Mouse (Mus musculus) brain, embryonic 14.5 days (tissue): ENCODE measurements at regions not wholly inside any gene's neighbourhood (a gene's known extent, or its start where the extent isn't known, plus 50 kb on each side); places are given as distances from the start of the nearest gene placed in this dataset.

Experiments
- CTCF ChIP-seq: fragments of 200-500 bp; IDR thresholded peaks from 2 replicates; pipeline ENCODE4 v1.5.1; 2012; ENCODE audit warnings: inconsistent platforms, mild to moderate bottlenecking, moderate library complexity, borderline replicate concordance; ENCODE audit not compliant: insufficient read depth, insufficient read length; ENCODE audit errors: extremely low read depth
- POLR2A ChIP-seq: fragments of 200-500 bp; IDR thresholded peaks from 2 replicates; pipeline ENCODE4 v1.6.1; 2012; ENCODE audit warnings: mild to moderate bottlenecking, inconsistent platforms, borderline replicate concordance; ENCODE audit not compliant: poor library complexity, insufficient read depth, insufficient read length, severe bottlenecking; ENCODE audit errors: extremely low read depth

DNA sequence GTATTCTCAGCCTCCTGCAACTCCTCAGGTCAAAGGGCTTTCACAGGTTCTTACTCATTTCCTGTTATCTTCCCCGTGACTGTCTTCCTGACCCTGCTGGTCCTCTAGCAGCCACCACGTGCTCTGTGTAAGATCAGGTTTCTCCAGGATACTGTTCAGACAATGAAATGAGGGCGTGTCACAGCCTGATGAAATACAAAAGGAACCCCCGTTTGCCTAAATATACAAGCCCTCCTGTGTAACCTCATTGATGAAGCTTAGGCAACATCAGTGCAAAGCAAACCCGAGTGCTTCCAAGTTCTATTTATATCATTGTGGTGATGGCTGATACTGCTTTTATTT is 53.9 kb upstream of the Usp27x start:
- no peak for TF ChIP-seq CTCF
- no peak for TF ChIP-seq POLR2A
